Mouse (Mus musculus): ENCODE data around the gene Pigx. TPM values are rescaled to one million over a fixed set of nuclear protein-coding genes. Genes with fewer than 3 reads are reported as not detected.

The Pigx gene
- total RNA-seq, 2 experiments from 2014 or later, result 57.9 to 106 TPM

GRCm38 (mm10) chr16:32063900-32064299, 35.6 kb downstream of the Pigx start:
- ATAC-seq (replicated peaks; ENCODE audit: poor library complexity), result peak; percentile 39; the same call in 1 of the 2 replicates

GRCm38 (mm10) chr16:32062226-32062625, 37.3 kb downstream of the Pigx start:
- no peak for ATAC-seq (replicated peaks; ENCODE audit: poor library complexity)

- ATAC-seq (replicated peaks; ENCODE audit: poor library complexity), result peak; percentile 56
Measured at GRCm38 (mm10) chr16:32059840-32060523, 39.6 kb downstream of the Pigx start.

GRCm38 (mm10) chr16:32058817-32059216, 40.7 kb downstream of the Pigx start:
- no peak for ATAC-seq (replicated peaks; ENCODE audit: poor library complexity)

GRCm38 (mm10) chr16:32042367-32042766, 57.2 kb downstream of the Pigx start:
- ATAC-seq (replicated peaks; ENCODE audit: poor library complexity), result no peak

Other genes with a start within 250 kb of the Pigx start
- gene Meltf, start 220.9 kb downstream of the Pigx start, total RNA-seq (2015), result not detected in 2 replicates
- gene Meltf, start 220.9 kb downstream of the Pigx start, total RNA-seq (2017), result not detected in 2 replicates
- not detected in 2 replicates for gene Pigz, start 165.9 kb downstream of the Pigx start, total RNA-seq (2015)
- gene Pigz, start 165.9 kb downstream of the Pigx start, total RNA-seq (2017), result not detected in 2 replicates
- gene 0610012G03Rik, start 151.2 kb downstream of the Pigx start, total RNA-seq (2015), result 22.7 and 28.3 TPM in 2 replicates
- 10.3 and 14.1 TPM in 2 replicates for gene 0610012G03Rik, start 151.2 kb downstream of the Pigx start, total RNA-seq (2017)
- 39.7 and 43.1 TPM in 2 replicates for gene Ncbp2, start 151.2 kb downstream of the Pigx start, total RNA-seq (2015)
- 48.3 and 51.4 TPM in 2 replicates for gene Ncbp2, start 151.2 kb downstream of the Pigx start, total RNA-seq (2017)
- gene Senp5, start 96.5 kb downstream of the Pigx start, total RNA-seq (2015), result 20.2 and 22.9 TPM in 2 replicates
- 20.3 and 21.0 TPM in 2 replicates for gene Senp5, start 96.5 kb downstream of the Pigx start, total RNA-seq (2017)
- gene Pak2, start 20.4 kb downstream of the Pigx start, total RNA-seq (2015), result 60.6 and 61.9 TPM in 2 replicates
- gene Pak2, start 20.4 kb downstream of the Pigx start, total RNA-seq (2017), result 52.4 and 58.2 TPM in 2 replicates
- 18.0 and 22.8 TPM in 2 replicates for gene Cep19, start 60 bp upstream of the Pigx start, total RNA-seq (2015)
- 29.0 and 30.7 TPM in 2 replicates for gene Cep19, start 60 bp upstream of the Pigx start, total RNA-seq (2017)
- 180 and 190 TPM in 2 replicates for gene Nrros, start 65.9 kb upstream of the Pigx start, total RNA-seq (2015)
- gene Nrros, start 65.9 kb upstream of the Pigx start, total RNA-seq (2017), result 116 and 133 TPM in 2 replicates
- 103 and 110 TPM in 2 replicates for gene Bex6, start 80.1 kb upstream of the Pigx start, total RNA-seq (2015)
- 81.8 and 101 TPM in 2 replicates for gene Bex6, start 80.1 kb upstream of the Pigx start, total RNA-seq (2017)
- gene Fbxo45, start 147.4 kb upstream of the Pigx start, total RNA-seq (2015), result 16.3 and 16.5 TPM in 2 replicates
- 19.7 and 22.8 TPM in 2 replicates for gene Fbxo45, start 147.4 kb upstream of the Pigx start, total RNA-seq (2017)
- gene Wdr53, start 147.5 kb upstream of the Pigx start, total RNA-seq (2015), result 9.5 and 9.9 TPM in 2 replicates
- 19.6 and 21.6 TPM in 2 replicates for gene Wdr53, start 147.5 kb upstream of the Pigx start, total RNA-seq (2017)
- not detected in 2 replicates for gene Smco1, start 171.7 kb upstream of the Pigx start, total RNA-seq (2015)
- gene Smco1, start 171.7 kb upstream of the Pigx start, total RNA-seq (2017), result not detected in 2 replicates
- gene Rnf168, start 177.7 kb upstream of the Pigx start, total RNA-seq (2015), result 17.1 and 18.2 TPM in 2 replicates
- 58.3 and 65.7 TPM in 2 replicates for gene Rnf168, start 177.7 kb upstream of the Pigx start, total RNA-seq (2017)
- gene Ubxn7, start 232.5 kb upstream of the Pigx start, total RNA-seq (2015), result 24.5 and 35.5 TPM in 2 replicates
- 23.3 and 30.8 TPM in 2 replicates for gene Ubxn7, start 232.5 kb upstream of the Pigx start, total RNA-seq (2017)